Mouse (Mus musculus) gastrocnemius, postnatal 4 days (tissue): Measurements from ENCODE around the gene Aoc2. TPM values are rescaled to one million over a fixed set of nuclear protein-coding genes. Genes with fewer than 3 reads are reported as not detected.
"Not testable (repeated sequence)": the region's sequence is repeated elsewhere in the genome, so short reads cannot be mapped to it uniquely, and the experiment has no call there.

Experiments
- DNase-seq, 2 experiments: peaks; one replicate each; pipeline ENCODE4 v3.0.0; 2021 to 2022; ENCODE audit warnings: low spot score in 2 of 2, mixed read lengths in 2 of 2
- microRNA-seq: library from miRNA; unstranded; fragments of <30 nt; microRNA quantifications from one replicate; pipeline ENCODE4 v1.2.0, GENCODE M21; 2021
- total RNA-seq, 2 experiments: library from RNA; stranded (reverse); gene quantifications; 2 replicates each; pipeline ENCODE4 v1.2.3; 2021

Aoc2 gene
- total RNA-seq, 2 experiments from 2014 or later, result 2.8 to 3.0 TPM

GRCm38 (mm10) chr11:101353436-101353835, 28.6 kb downstream of the Aoc2 start:
- no peak for DNase-seq

- DNase-seq, result no peak
Observed at GRCm38 (mm10) chr11:101354438-101355010, 29.7 kb downstream of the Aoc2 start.

GRCm38 (mm10) chr11:101355916-101356315, 31.1 kb downstream of the Aoc2 start:
- no peak for DNase-seq

GRCm38 (mm10) chr11:101357505-101358182, 32.8 kb downstream of the Aoc2 start:
- no peak for DNase-seq

GRCm38 (mm10) chr11:101359776-101360175, 34.9 kb downstream of the Aoc2 start:
- no peak for DNase-seq

GRCm38 (mm10) chr11:101360651-101361113, 35.8 kb downstream of the Aoc2 start:
- no peak for DNase-seq

GRCm38 (mm10) chr11:101364531-101364931, 39.7 kb downstream of the Aoc2 start:
- DNase-seq, result no peak

- DNase-seq, result no peak
Observed at GRCm38 (mm10) chr11:101367326-101367935, 42.6 kb downstream of the Aoc2 start, which contains the start of gene G6pc. G6pc (plus strand) TSS chr11:101367561.

- DNase-seq, result no peak
Observed at GRCm38 (mm10) chr11:101370141-101370540, 45.3 kb downstream of the Aoc2 start.

GRCm38 (mm10) chr11:101374421-101374938, 49.6 kb downstream of the Aoc2 start:
- no peak for DNase-seq

GRCm38 (mm10) chr11:101378196-101378595, 53.3 kb downstream of the Aoc2 start:
- DNase-seq, result not testable (repeated sequence)

GRCm38 (mm10) chr11:101378926-101379325, 54.1 kb downstream of the Aoc2 start:
- no peak for DNase-seq

Small RNA genes lying within 50 kb of the gene (microRNA-seq; reads per million reads assigned to microRNA genes)
- gene Gm25593, result not detected

Other genes starting within 250 kb of the Aoc2 start
- gene Hsd17b1, start 246.7 kb upstream of the Aoc2 start, total RNA-seq, result under 1 TPM; 0.20 to 0.21 TPM
- 10 to 100 TPM; 15.1 to 17.8 TPM for gene Coasy, start 242.5 kb upstream of the Aoc2 start, total RNA-seq
- gene Mlx, start 237.8 kb upstream of the Aoc2 start, total RNA-seq, result 10 to 100 TPM; 13.1 to 13.4 TPM
- 1 to 10 TPM; 4.9 to 6.2 TPM for gene Psmc3ip, start 229.6 kb upstream of the Aoc2 start, total RNA-seq
- 10 to 100 TPM; 41.6 to 42.9 TPM for gene Retreg3, start 205.2 kb upstream of the Aoc2 start, total RNA-seq
- 10 to 100 TPM; 39.3 to 42.1 TPM for gene Tubg1, start 205.1 kb upstream of the Aoc2 start, total RNA-seq
- gene Tubg2, start 169.2 kb upstream of the Aoc2 start, total RNA-seq, result 1 to 10 TPM; 6.8 TPM
- 1 to 10 TPM; 3.2 to 4.1 TPM for gene Cntnap1, start 154.5 kb upstream of the Aoc2 start, total RNA-seq
- gene Plekhh3, start 153.7 kb upstream of the Aoc2 start, total RNA-seq, result 10 to 100 TPM; 39.5 to 41.4 TPM
- gene Ccr10, start 149.6 kb upstream of the Aoc2 start, total RNA-seq, result under 1 TPM; 0.36 to 0.37 TPM
- gene Ezh1, start 98.6 kb upstream of the Aoc2 start, total RNA-seq, result 10 to 100 TPM; 19.3 to 24.6 TPM
- 10 to 100 TPM; 82.6 to 85.8 TPM for gene Ramp2, start 79.0 kb upstream of the Aoc2 start, total RNA-seq
- gene Vps25, start 71.4 kb upstream of the Aoc2 start, total RNA-seq, result 10 to 100 TPM; 48.6 to 48.8 TPM
- 1 to 10 TPM in 1 of 2 experiments, under 1 TPM in 1; 0.83 to 1.7 TPM for gene Wnk4, start 64.5 kb upstream of the Aoc2 start, total RNA-seq
- gene Cntd1, start 46.1 kb upstream of the Aoc2 start, total RNA-seq, result under 1 TPM; 0.32 to 0.39 TPM
- 10 to 100 TPM; 59.8 to 71.2 TPM for gene Coa3, start 45.9 kb upstream of the Aoc2 start, total RNA-seq
- 10 to 100 TPM; 82.5 to 86.9 TPM for gene Becn1, start 22.8 kb upstream of the Aoc2 start, total RNA-seq
- 10 to 100 TPM; 62.6 to 84.7 TPM for gene Psme3, start 8.8 kb upstream of the Aoc2 start, total RNA-seq
- gene Aoc3, start 5.5 kb downstream of the Aoc2 start, total RNA-seq, result 10 to 100 TPM; 47.2 to 49.8 TPM
- gene G6pc, start 42.5 kb downstream of the Aoc2 start, total RNA-seq, result under 1 TPM in 1 of 2 experiments, not detected in 1; 0.47 TPM
- 10 to 100 TPM; 15.6 to 20.3 TPM for gene Aarsd1, start 92.6 kb downstream of the Aoc2 start, total RNA-seq
- gene Gm27029, start 99.7 kb downstream of the Aoc2 start, total RNA-seq, result 1 to 10 TPM; 4.5 to 7.3 TPM
- gene Rundc1, start 100.0 kb downstream of the Aoc2 start, total RNA-seq, result 1 to 10 TPM; 8.6 to 9.5 TPM
- gene Ptges3l, start 100.3 kb downstream of the Aoc2 start, total RNA-seq, result 10 to 100 TPM; 56.2 to 80.9 TPM
- 10 to 100 TPM; 81.3 to 87.8 TPM for gene Rpl27, start 117.2 kb downstream of the Aoc2 start, total RNA-seq
- gene Ifi35, start 123.3 kb downstream of the Aoc2 start, total RNA-seq, result 1 to 10 TPM; 8.0 to 8.9 TPM
- gene Rnd2, start 139.9 kb downstream of the Aoc2 start, total RNA-seq, result 1 to 10 TPM; 8.1 to 8.3 TPM
- 10 to 100 TPM; 72.6 to 79.3 TPM for gene Vat1, start 141.2 kb downstream of the Aoc2 start, total RNA-seq
- 1 to 10 TPM; 7.3 to 9.2 TPM for gene Brca1, start 226.9 kb downstream of the Aoc2 start, total RNA-seq
- gene Nbr1, start 227.1 kb downstream of the Aoc2 start, total RNA-seq, result 100 to 1,000 TPM in 1 of 2 experiments, 10 to 100 TPM in 1; 93.3 to 134 TPM